Mouse (Mus musculus): ENCODE measurements around the gene Eif2s3x. TPM values are rescaled to one million over a fixed set of nuclear protein-coding genes. Genes with fewer than 3 reads are reported as not detected.
A peak's percentile ranks its signal among the peaks of the same experiment; 100 is the strongest.

Gene Eif2s3x
- polyA plus RNA-seq, 1 experiment from 2014 or later = 87.7 TPM

- H3K36me3 ChIP-seq = no peaks in the 10 kb centered on the region
- H3K27ac ChIP-seq = no peak overlapping the region
- H3K4me3 ChIP-seq (replicated peaks) = no peak overlapping the region
- no peak overlapping the region for H3K4me2 ChIP-seq
- WGBS = 38% methylated on average over 3 of the region's 3 CpGs
- no peaks in the 10 kb centered on the region for H3K9me3 ChIP-seq
- ATAC-seq (ENCODE audit: insufficient number of reproducible peaks, insufficient read depth, low FRiP score, low TSS enrichment, low read depth) = no peak
- H3K9ac ChIP-seq (replicated peaks) = no peak overlapping the region
- H3K4me1 ChIP-seq (replicated peaks) = no peaks in the 10 kb centered on the region
- H3K27me3 ChIP-seq = peaks cover 18% of the 10 kb centered on the region; the same call in 1 of the 2 replicates
These were observed 28.8 kb downstream of the Eif2s3x start for GRCm38 (mm10) chrX:94183814-94184213.

DNA sequence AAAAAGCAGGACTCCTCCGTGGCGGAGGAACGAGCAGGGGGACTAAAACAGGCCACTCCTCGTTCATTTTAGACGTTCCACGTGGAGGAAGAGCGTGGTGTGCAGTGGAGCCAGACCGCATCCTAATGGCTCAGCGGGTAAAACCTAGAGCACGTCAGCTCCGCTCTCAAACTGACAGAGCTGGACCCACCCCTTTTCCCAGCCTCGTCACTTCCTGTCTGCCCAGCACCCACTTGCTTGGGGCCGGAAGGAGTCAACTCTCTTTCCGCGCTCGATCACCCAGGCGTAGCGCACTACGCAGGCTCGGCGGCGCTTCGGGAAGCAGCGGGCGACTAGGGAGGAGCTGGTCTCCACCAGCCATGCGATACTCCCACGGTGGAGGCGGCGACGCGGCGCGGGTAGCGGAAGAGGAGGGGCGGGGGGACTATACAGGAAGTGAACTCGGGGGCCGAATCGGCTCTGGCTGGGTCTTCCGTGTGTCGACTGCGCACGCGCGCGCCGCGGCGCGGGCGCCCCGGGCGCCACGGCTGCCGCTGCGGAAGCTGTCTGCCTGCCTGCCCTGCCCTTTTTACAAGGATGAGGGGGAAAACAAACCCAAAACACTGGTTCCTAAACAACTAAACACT, 34.8 kb downstream of the Eif2s3x start:
- Histone ChIP-seq H3K27me3 (peaks cover 37% of the 10 kb centered on the region), H3K9me3 (no peaks in the 10 kb centered on the region), H3K9ac (replicated peaks) (peak overlapping the region; percentile 48), H3K4me3 (replicated peaks) (peak overlapping the region; percentile 46), H3K27ac (peak overlapping the region; percentile 96), H3K4me2 (peak overlapping the region; percentile 54), H3K36me3 (no peaks in the 10 kb centered on the region), H3K4me1 (replicated peaks) (no peaks in the 10 kb centered on the region)
- under 1% methylated on average over 47 of the region's 55 CpGs for WGBS
- peak; percentile 99 for ATAC-seq (ENCODE audit: insufficient number of reproducible peaks, insufficient read depth, low FRiP score, low TSS enrichment, low read depth)

DNA sequence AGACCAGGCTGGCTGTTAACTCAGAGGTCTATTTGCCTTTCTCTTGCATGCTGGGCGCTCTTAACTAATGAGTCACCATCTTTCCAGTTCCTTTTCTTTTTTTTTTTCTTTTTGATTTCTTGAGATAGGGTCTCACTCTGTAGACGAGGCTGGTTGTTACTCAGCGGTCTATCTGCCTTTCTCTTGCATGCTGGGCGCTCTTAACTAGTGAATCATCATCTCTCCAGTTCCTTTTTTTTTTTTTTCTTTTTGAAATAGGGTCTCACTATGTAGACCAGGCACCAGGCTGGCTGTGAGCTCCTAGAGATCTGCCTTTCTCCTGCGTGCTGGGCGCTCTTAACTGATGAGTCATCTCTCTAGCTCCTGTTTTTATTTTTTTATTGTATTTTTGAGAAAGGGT, 43.3 kb downstream of the Eif2s3x start:
- ATAC-seq (ENCODE audit: insufficient number of reproducible peaks, insufficient read depth, low FRiP score, low TSS enrichment, low read depth) = no peak
- H3K9ac ChIP-seq (replicated peaks) = no peak overlapping the region
- WGBS = 81% methylated on average over 6 of the region's 6 CpGs
- no peaks in the 10 kb centered on the region for H3K9me3 ChIP-seq
- H3K4me3 ChIP-seq (replicated peaks) = no peak overlapping the region
- no peaks in the 10 kb centered on the region for H3K36me3 ChIP-seq
- H3K4me2 ChIP-seq = no peak overlapping the region
- H3K27me3 ChIP-seq = peaks cover 50% of the 10 kb centered on the region
- no peak overlapping the region for H3K27ac ChIP-seq
- no peaks in the 10 kb centered on the region for H3K4me1 ChIP-seq (replicated peaks)

GRCm38 (mm10) chrX:94152251-94152830, 60.3 kb downstream of the Eif2s3x start:
- Histone ChIP-seq H3K27ac (no peak overlapping the region), H3K4me3 (replicated peaks) (no peak overlapping the region), H3K4me1 (replicated peaks) (no peaks in the 10 kb centered on the region), H3K27me3 (peaks cover 63% of the 10 kb centered on the region), H3K4me2 (no peak overlapping the region), H3K36me3 (no peaks in the 10 kb centered on the region), H3K9me3 (no peaks in the 10 kb centered on the region), H3K9ac (replicated peaks) (no peak overlapping the region)
- no peak for ATAC-seq (ENCODE audit: insufficient number of reproducible peaks, insufficient read depth, low FRiP score, low TSS enrichment, low read depth)
- WGBS = 49% methylated on average over 11 of the region's 11 CpGs

DNA sequence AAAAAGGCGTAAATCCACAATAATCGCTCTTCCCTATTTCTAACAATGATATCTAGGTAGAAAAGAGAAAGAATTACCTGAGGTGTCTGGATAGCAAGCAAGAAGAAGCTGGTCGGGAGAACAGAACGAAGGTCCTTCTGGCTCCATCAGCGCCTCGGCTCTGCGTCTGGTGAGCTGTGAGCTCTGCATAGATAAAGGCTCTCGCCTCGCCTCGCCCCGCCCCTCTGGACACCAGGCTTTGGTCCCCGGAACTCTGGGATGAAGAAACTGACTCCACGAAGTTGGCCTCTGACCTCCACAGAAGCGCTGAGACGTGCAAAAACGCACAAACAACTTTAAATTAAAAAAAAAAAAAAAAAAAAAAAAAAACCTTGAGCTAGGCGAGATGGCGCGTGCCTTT, 62.2 kb downstream of the Eif2s3x start:
- Histone ChIP-seq H3K27me3 (peaks cover 70% of the 10 kb centered on the region), H3K4me2 (no peak overlapping the region), H3K36me3 (no peaks in the 10 kb centered on the region), H3K27ac (no peak overlapping the region), H3K4me3 (replicated peaks) (no peak overlapping the region), H3K4me1 (replicated peaks) (no peaks in the 10 kb centered on the region), H3K9me3 (no peaks in the 10 kb centered on the region), H3K9ac (replicated peaks) (no peak overlapping the region)
- no peak for ATAC-seq (ENCODE audit: insufficient number of reproducible peaks, insufficient read depth, low FRiP score, low TSS enrichment, low read depth)
- WGBS = 80% methylated on average over 19 of the region's 19 CpGs

DNA sequence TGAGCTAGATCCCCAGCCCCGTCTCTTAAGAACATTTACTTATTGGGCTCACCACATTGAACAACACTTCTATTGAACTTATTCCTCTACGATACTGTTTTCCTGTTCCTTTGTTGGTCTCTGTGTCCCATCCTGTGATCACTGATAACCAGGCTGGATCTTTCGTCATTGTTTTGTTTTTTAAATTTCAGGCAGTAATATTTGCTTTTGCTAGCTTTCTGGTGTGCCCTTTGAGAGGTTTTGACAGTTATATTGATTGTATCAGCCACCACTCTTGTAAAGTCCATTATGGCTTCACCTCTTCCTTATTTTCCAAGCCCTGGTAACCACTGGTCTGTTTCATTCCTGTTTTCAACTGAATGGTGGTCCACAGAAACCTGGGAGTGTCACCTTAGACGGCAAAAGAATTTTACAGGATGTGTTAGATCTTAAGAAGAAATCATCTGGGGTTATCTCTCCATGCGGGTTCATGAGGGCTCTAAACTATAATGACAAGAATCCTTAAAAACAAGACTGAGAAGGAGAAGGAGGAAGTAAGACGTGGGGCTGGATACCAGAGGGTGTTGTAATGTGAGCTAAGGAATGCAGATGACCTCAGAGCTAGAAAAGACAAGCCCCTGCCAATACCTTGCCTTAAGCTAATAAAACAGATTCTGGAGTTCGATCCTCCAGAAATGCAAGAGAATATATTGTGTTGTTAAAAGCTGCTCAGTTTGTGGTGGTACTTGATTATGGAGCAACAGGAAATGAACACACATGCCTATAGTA, 70.5 kb downstream of the Eif2s3x start:
- Histone ChIP-seq H3K9ac (replicated peaks) (no peak overlapping the region), H3K27ac (no peak overlapping the region), H3K36me3 (no peaks in the 10 kb centered on the region), H3K4me2 (no peak overlapping the region), H3K9me3 (no peaks in the 10 kb centered on the region), H3K4me3 (replicated peaks) (no peak overlapping the region), H3K27me3 (peaks cover 56% of the 10 kb centered on the region), H3K4me1 (replicated peaks) (no peaks in the 10 kb centered on the region)
- WGBS = 65% methylated on average over 7 of the region's 7 CpGs
- no peak for ATAC-seq (ENCODE audit: insufficient number of reproducible peaks, insufficient read depth, low FRiP score, low TSS enrichment, low read depth)

- WGBS = 95% methylated on average over 1 of the region's 1 CpGs
These were observed 72.6 kb downstream of the Eif2s3x start for GRCm38 (mm10) chrX:94140080-94140479.

More at GRCm38 (mm10) chrX:94140080-94140479, 72.6 kb downstream of the Eif2s3x start:
- H3K4me3 ChIP-seq (replicated peaks) = no peak overlapping the region
- no peak overlapping the region for H3K4me2 ChIP-seq
- no peak for ATAC-seq (ENCODE audit: insufficient number of reproducible peaks, insufficient read depth, low FRiP score, low TSS enrichment, low read depth)
- H3K36me3 ChIP-seq = no peaks in the 10 kb centered on the region
- no peaks in the 10 kb centered on the region for H3K4me1 ChIP-seq (replicated peaks)
- peaks cover 45% of the 10 kb centered on the region for H3K27me3 ChIP-seq
- no peak overlapping the region for H3K27ac ChIP-seq
- H3K9ac ChIP-seq (replicated peaks) = no peak overlapping the region
- no peaks in the 10 kb centered on the region for H3K9me3 ChIP-seq

Other genes starting within 250 kb of the Eif2s3x start
- not detected in 2 replicates for gene AU015836, start 244.2 kb downstream of the Eif2s3x start, polyA plus RNA-seq (2016; fragmentation: Nextera tagmentation; extraction: Ambion mirVana)
- gene Zfx, start 89.2 kb downstream of the Eif2s3x start, polyA plus RNA-seq (2016; fragmentation: Nextera tagmentation; extraction: Ambion mirVana) = 33.0 and 34.0 TPM in 2 replicates
- gene Klhl15, start 21.7 kb upstream of the Eif2s3x start, polyA plus RNA-seq (2016; fragmentation: Nextera tagmentation; extraction: Ambion mirVana) = 8.1 and 10.4 TPM in 2 replicates
- gene Fam90a1b, start 153.9 kb upstream of the Eif2s3x start, polyA plus RNA-seq (2016; fragmentation: Nextera tagmentation; extraction: Ambion mirVana) = 0.29 TPM in 1 of 2 replicates, not detected in the other
- 94.1 and 101 TPM in 2 replicates for gene Apoo, start 154.3 kb upstream of the Eif2s3x start, polyA plus RNA-seq (2016; fragmentation: Nextera tagmentation; extraction: Ambion mirVana)